Mouse (Mus musculus) right cerebral cortex, adult 2 months (tissue): Measurements from ENCODE around the gene Akap2.
A peak's percentile ranks its signal among the peaks of the same experiment; 100 is the strongest.

Experiments used
- DNase-seq, 2 experiments: peaks; one replicate each; pipeline ENCODE4 v3.0.0; 2021 to 2022; ENCODE audit warnings: low spot score in 2 of 2

Akap2 gene

DNA sequence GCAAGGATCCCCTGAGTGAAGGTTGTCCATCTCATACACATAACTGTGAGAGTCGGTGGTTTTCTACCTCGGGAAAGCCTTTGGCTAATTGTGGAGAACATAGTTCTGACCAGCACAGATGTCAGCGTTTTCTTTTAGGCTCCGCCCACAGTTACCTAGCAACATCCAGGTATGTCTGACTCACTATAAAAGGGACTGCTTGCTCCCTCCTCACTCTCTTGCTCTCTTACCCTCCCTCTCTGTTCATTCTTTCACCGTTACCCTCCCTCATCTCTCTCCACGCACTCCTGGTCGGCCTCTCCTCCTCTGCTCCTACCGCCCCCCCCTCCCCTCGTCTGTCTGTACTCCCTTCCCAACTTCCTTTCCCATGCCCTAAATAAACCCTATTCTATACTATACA is 187.2 kb downstream of the Akap2 start:
- DNase-seq = peak in 1 of 2 experiments; percentile 25

DNA sequence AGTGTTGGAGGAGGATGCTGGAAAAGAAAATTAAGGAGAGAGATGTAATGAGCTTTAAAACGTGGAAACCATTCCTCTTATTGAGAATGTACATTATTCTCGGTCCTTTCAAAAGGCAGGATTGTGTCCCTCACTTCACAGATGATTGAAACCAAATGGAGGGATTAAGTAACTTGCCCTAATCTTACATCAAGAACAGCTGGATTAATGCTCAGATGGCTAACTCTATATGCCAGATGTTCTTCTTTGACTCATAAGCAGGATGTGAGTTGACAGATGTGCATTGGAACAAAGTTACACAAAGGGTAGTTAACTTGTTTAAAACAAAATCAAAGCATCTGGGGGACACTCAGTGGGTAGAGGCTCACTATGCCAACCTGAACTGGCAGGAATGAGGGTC is 189.3 kb downstream of the Akap2 start:
- DNase-seq = no peak

DNA sequence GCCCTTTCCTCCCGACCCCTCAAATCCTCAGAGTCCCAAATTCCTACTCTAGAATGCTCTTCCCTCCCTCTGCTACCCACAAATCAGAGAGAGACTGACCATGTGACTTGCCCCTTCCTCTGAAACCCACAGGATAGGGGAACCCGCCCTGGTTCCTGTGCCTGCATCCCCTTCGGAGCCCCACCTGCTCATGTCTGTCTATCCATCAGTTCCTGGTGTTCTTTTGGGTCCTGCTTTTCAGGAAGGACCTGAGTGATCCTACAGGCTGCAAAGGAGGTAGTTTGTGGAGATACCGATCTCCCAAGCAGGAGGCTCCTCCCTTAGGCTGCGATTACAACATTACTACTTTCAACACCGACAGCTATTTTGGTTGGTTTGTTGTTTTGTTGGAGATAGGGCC is 191.4 kb downstream of the Akap2 start:
- DNase-seq = no peak

DNA sequence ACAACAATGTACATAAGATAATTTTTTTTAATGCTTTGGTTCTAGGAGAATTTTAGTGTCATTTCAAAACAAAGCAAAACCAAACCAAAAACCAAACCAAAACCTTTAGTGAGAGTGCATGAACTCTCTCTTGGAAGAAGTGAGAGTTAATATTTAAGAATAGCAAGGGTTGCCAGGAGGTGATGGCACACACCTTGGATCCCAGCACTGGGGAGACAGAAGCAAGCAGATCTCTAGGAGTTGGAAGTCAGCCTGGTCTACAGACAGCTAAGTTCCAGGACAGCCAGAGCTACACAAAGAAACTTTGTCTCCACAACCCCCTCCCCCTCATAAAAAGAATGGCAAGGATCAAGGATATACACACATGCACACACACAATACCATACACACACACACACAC is 195.6 kb downstream of the Akap2 start:
- DNase-seq = no peak

DNA sequence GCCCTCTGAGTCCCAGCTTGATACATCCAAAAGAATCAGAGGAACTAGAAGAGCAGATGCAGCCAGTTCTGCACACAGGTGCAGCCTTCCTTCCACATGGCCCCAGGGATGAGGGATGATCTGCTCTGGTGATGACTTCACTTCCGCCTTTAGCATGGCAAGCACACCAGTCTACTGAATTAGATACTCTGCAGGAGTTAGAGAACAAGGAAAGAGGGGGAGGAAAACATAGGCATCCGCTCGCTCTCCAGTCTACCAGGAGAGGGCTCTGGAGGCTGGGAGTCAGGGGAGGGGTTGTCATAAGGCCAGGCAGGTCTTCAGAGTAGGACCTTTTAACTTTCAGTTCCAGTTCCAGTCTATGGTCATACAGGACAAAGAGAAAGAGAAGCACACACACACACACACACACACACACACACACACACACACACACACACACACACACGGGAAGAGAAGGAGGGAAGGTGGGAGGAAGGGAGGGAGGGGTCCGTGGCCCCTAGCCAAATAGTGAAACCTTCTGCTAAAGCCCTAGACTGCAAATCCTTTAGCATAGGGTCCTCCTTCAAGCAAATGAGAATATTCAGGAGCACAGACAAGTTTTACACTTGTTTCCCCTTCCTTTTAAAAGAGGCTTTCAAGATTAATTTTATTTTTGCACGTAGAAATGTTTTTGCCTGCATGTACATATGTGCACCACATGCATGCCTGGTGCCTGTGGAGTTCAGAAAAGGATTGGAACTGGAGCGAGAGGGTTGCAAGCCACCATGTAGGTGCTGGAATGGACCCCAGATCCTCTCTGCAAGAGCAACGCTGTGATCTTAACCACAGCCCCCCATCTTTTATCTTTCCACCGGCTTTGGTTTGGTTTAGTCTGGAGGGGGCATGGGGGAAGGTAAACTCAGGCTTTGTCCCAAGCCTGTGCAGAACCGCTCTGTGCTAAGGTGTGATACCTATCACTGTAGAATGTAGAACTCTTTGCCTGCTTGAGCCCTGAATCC is 197.0 kb downstream of the Akap2 start:
- DNase-seq = no peak

DNA sequence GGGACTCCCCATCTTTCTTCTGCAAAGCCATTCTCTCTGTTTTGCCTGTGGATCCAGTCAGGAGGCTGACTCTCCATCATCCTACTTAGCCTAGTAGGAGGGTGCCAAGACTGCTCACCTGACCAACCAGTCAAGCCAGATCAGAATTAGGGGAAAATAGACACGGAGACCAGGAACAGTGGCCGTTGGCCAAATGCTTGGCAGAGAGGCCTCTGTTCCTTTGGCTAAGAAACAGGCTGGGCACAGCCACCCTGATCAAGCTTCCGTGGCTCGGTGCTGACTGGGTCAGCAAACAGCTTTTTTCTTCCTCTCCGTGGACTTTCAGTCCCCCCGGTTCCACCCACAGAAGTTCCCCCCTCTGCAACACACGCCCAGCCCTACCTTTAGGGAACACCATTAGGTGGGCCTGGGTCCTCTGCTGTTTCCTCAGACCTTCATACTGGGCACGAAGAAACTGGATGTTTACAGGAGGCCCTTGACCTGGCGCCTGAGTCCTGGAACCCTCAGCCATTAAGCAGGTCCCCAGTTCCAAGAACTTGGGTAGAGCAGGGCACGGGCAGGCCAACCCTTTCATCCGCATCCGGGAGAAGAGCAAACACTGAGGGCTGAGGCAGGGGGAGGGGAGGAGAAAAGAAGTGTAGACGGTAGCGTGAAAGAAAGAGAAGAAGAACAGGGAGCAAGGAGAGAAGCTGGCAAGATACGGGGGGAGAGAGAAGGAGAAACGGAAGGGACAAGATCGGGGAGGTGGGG is 197.9 kb downstream of the Akap2 start:
- peak in 1 of 2 experiments; percentile 19 for DNase-seq

DNA sequence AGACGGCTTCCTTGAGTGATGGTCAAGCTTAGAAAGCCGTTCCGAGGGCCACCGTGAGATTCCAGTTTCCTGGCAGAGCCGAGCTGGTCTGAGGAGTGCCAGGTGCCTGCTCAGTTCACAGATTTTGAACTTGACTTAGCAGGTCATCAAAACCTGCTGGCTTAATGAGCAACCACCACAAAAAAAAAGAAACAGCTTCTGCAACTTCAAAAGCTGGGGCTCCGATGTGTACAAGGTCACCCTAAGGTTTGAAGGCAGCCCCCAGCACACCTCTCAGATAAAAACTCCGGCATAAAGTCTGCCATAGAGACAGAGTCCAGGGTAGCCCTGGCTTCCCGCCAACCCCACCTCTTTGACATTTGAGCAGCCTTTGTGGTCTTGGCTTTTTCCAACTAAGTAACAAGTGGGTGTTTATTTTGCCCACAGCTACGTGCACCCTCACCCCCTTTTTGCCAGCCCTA is 198.8 kb downstream of the Akap2 start, which contains the start of gene D630039A03Rik:
D630039A03Rik (minus strand) TSS at position 97 of the 461 bp plus-strand sequence.
- DNase-seq = no peak

DNA sequence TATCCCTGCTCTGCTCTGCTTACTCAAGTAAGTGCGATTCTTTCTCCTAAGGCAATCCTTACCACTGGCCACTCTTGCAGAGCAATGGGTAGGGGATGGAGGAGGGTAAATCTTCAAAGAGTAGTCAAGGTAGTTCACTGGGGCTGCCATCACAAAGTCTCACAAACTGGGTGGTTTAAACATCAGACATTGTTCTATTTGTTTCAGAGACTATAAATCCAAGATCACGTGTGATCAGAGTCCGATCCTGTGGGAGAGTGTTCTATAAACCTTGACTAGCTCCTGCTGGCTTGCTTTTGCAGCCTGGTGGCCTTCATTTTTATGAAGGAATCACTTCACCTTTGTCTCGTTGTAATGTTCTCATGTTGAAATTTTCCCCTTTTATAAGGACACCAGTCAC is 199.3 kb downstream of the Akap2 start:
- no peak for DNase-seq

DNA sequence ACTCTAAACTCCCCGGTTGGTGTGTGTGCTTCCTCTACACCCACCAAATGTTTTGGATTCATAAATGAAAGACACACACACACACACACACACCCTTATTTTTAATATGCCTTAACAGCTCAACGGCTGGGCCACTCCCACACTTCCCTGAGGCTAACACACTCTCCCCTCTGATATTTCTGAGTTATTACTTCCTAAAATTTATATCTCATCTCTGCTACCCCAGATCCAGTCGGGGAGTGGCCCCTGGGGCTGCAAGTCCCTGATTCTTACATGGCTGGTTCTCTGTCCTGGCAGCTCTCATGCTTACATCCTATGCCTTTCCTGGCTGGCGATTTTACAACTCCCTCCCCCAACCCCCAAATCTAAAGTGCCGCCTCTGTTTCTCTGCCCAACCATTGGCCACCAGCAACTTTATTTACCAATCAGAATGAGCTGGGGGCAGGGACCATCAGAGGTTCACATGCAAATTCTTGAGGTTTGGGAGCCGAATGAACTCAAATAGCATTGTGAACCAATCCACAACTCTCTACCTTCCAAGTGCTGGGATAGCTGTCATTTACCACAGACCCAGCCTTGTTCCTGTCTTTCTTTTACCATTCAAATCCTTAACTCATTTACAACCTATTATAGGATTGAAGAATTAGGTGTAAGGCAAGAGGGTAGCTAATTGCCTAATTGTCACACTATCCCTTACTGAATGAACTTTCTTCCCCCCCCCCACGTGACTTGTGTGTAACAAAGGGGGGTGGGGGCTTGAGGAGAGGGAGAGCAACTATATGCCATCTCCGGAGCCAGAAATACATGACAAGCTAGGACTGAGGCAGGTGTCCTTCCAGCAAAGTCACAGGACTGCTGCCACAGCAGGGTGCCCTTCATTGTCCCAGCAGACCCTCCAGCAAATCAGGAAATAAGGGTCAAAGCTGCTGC is 202.3 kb downstream of the Akap2 start:
- no peak for DNase-seq

DNA sequence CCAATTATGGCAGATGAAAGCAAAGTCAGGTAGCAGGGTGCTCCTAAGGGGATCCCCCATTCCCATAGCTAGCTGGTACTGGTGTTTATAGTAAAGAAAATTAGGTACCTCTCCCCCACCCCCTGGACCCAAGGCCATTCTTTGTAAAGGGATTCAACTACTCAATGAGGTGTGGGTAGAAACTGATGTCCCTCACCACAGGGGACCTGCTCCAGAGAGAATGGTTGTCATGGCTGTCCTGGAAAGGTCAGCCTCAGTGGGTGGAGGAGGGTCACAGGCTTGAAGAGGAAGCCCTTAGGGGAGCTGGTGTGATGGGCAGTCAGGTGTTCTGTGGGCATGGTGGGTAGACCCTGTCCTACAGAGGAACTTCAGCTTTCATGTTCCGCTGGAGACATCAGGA is 203.1 kb downstream of the Akap2 start:
- no peak for DNase-seq

DNA sequence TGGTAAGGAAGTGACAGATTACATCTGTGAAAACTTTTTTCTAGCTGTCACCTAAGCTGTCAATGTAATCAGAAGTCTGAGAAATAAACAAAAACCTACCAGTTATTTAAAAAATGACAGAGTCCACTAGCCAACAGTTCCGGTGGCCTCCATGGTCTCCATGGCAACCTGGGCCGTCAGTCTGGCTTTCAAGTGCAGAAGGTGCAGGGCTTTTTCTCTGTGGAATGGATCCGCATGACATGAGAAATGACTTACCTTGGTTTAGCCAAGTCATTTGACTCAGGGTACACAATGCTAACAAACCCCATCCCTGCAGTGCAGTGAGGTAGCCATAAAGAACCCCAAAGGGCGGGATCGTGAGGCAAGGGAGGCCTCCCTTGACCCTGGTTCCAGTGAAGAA is 204.7 kb downstream of the Akap2 start:
- DNase-seq = no peak

DNA sequence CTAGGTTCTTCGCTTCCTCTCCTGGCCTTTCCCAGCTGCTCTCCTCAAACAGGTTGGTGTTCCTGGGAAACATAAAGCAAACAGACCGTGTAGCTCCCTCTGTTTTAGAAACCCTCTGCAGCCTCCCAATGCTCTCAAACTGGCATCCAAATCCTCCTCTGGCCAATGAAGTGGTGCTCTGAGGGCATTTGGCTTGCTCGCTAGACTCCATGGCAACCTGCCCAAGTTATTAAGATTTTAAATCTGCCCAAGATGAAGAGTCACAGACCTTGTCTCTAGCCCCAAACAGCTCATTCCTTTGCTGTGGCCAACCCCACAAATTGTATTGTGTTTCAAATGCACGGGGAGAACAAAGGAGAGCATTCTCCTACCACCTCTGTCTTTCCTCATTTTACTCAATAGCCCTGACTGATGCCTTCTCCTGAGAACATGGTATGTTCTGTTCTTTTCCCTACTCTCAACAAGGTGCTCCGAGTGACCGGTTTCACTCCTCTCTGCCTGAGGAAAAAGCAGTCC is 207.2 kb downstream of the Akap2 start:
- no peak for DNase-seq

DNA sequence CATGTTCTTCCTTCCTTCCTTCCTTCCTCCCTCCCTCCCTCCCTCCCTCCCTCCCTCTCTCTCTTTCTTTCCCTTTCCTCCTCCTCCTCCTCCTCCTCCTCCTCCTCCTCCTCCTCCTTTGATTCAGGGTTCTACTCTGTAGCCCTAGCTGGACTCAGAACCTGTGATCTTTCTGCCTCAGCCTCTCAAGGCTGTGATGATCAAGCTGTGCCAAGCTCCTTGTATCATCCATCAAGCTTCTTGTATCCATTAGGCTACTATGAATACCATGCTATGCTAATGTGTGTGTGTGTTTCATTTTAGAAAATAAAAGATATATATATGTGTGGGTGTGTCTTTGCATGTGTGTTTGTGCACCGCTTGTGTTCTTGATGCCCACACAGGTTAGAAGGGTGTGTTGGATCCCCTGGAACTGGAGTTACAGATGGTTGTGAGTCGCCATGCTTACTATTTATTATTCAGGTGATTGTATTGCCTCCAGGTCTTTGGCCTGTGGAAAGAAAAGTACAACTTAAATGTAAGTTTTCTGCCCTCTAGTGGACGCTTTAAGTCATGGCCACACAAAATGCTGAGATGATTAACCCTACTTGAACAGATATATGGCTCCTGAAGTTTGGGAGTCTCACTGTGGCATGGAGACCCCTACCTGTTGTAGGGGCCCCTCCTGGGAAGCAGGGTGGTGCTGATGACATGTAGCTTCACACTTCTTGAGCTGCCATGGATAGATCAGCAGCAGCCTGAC is 210.2 kb downstream of the Akap2 start:
- peak in 1 of 2 experiments; percentile 29 for DNase-seq

DNA sequence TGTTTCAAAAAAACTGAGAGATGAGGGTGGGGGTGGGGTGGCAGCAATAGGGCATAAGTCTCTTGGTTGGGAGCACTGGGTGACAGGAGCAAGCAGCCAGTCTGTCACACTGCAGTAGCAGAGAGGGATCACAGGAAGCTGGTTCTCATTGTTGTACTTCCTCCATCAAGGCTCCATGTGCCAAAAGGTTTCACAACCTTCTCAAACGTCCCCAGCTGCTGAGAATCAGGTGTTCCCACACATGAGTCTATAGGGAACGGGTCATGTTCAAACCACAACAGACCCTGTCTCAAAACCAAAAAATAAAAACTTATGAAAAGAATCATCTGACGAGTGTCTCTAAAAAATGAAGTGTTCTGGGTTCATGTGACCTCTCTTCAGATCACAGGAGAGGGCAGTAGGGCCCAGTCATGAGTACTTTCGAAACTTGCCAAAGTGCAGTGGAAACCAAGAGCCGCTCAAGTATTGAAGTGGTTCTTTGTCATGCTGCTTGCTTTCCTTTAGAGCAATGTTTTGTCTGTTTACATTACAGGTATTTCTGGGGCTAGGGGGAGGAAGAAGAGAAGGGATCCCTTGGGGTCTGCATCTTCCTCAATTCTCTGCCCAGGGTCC is 213.2 kb downstream of the Akap2 start:
- no peak for DNase-seq

DNA sequence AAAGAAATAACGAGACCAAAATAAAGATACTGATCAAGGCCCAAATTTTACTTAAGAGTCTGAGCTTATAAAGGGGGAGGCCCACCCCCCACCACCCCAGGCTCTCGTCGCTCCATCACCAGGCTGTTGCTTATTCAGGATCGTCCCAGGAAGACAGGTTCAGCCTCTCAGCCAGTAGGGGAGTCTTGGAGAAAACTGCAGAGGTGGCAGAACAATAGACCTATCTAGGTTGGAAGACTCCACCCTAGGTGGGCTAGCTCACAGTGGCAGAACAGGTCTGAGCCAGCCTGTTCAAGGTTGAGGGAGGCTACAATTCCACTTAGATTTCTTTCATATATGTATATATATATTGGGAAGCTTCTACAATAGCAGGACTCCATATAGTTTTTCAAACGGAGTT is 216.7 kb downstream of the Akap2 start:
- DNase-seq = no peak

DNA sequence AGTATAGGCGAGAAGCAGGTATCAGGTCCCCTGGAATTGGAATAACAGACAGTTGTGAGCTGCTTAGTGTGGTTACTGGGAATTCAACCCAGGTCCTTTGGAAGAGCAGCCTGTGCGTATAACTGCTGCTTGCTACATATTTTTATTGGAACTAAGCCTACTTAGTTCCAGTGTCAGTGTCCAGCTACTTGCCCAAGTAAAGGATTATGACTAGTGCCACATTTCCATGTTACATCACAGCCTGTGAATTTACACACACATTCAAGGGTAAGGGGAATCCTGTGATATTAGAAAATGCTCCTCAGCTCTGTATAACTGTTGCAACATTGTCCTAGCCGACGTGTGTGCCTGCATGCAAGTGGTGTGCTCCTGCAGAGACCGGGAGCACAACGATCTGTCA is 219.8 kb downstream of the Akap2 start:
- no peak for DNase-seq

DNA sequence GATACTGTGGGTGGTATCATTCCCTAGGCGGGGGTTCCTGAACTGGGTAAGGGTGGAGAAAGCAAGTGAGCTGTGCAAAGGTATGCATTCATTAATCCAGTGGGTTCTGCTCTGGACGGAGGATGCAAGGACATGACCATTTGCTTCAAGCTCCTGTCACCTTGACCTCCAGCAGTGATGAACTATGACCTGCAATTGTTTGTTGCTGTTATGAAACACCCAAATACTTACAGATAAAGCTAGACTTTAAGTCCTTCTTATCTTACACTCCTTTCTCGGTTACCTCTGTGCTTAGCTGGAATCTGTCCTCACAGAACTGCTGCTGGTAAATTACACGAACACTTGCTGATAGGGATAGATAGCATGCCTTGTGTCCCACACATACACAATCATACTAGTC is 223.2 kb downstream of the Akap2 start:
- no peak for DNase-seq

DNA sequence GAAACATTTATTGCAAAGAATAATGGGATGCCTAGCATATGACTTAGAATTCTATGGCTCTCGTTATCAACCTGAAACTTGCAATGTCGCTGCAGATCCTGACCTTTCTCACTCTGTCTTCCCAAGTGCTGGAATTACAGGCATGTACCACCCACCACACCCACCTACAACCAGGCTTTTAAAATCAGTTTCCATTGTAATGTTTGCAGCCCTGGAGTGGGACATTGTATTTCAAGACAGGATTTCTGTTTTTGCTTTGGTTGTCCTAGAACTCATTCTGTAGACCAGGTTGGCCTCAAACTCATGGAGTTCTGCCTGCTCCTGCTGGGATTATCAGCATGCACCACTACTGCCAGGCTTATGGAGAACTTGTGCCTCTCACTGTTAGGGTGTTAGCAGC is 225.4 kb downstream of the Akap2 start:
- DNase-seq = no peak
